Mouse (Mus musculus) liver, embryonic 11.5 days (tissue): ENCODE data around the gene Olfr1443. TPM values are rescaled to one million over a fixed set of nuclear protein-coding genes. Genes with fewer than 3 reads are reported as not detected.

Experiments used
- ATAC-seq: fragments of 200-750 bp; cut with Nextera tagmentation; replicated peaks from 2 replicates; pipeline ENCODE4 v1.8.0; 2017; ENCODE audit warnings: moderate number of reproducible peaks, mild to moderate bottlenecking, moderate TSS enrichment, moderate library complexity; ENCODE audit not compliant: low FRiP score
- DNase-seq: peaks from one replicate; pipeline ENCODE4 v3.0.0-alpha.2; 2017; ENCODE audit warnings: low spot score
- H3K27ac ChIP-seq: fragments of 300-500 bp; sonication (generic); 2 replicates; pipeline ENCODE4 v1.5.1; 2014; ENCODE audit warnings: mild to moderate bottlenecking, low read depth, low read length, control low read depth
- H3K27me3 ChIP-seq: fragments of 300-500 bp; sonication (generic); replicated peaks from 2 replicates; pipeline ENCODE4 v1.6.1; 2014; ENCODE audit warnings: low read length, mixed read lengths; ENCODE audit not compliant: control insufficient read depth, insufficient read depth
- H3K36me3 ChIP-seq: fragments of 300-500 bp; sonication (generic); 2 replicates; pipeline ENCODE4 v1.6.1; 2014; ENCODE audit warnings: mild to moderate bottlenecking, low read length, moderate library complexity, mixed read lengths; ENCODE audit not compliant: control insufficient read depth, insufficient read depth
- H3K4me1 ChIP-seq: fragments of 300-500 bp; sonication (generic); replicated peaks from 2 replicates; pipeline ENCODE4 v1.6.1; 2014; ENCODE audit warnings: low read length, mixed read lengths; ENCODE audit not compliant: control insufficient read depth, insufficient read depth
- H3K4me2 ChIP-seq: fragments of 300-500 bp; sonication (generic); 2 replicates; pipeline ENCODE4 v1.6.1; 2014; ENCODE audit warnings: mild to moderate bottlenecking, control low read depth, moderate library complexity
- H3K4me3 ChIP-seq: fragments of 300-500 bp; sonication (generic); 2 replicates; pipeline ENCODE4 v1.5.1; 2014; ENCODE audit warnings: low read depth, low read length, control low read depth
- H3K9ac ChIP-seq: fragments of 300-500 bp; sonication (generic); 2 replicates; pipeline ENCODE4 v1.6.1; 2014; ENCODE audit warnings: low read depth, low read length, control low read depth
- H3K9me3 ChIP-seq: fragments of 300-500 bp; sonication (generic); 2 replicates; pipeline ENCODE4 v1.6.1; 2016; ENCODE audit warnings: low read length, inconsistent platforms, mixed read lengths; ENCODE audit not compliant: control insufficient read depth
- WGBS: fragments of 180-500 bp; shearing (Covaris S2); extraction: QIAGEN DNeasy Blood & Tissue Kit; methylation state at CpG from one replicate; pipeline ENCODE4 v1.1.7; 2014; 5-methylcytosine and 5-hydroxymethylcytosine counted together
- polyA plus RNA-seq: library from polyadenylated mRNA; unstranded; fragments of >200 nt; fragmentation: Nextera tagmentation; extraction: Ambion mirVana; gene quantifications from 2 replicates; pipeline ENCODE4 v1.2.1, GENCODE M21; 2014

Gene Olfr1443
- polyA plus RNA-seq, 1 experiment from 2014 or later, result not detected

DNA sequence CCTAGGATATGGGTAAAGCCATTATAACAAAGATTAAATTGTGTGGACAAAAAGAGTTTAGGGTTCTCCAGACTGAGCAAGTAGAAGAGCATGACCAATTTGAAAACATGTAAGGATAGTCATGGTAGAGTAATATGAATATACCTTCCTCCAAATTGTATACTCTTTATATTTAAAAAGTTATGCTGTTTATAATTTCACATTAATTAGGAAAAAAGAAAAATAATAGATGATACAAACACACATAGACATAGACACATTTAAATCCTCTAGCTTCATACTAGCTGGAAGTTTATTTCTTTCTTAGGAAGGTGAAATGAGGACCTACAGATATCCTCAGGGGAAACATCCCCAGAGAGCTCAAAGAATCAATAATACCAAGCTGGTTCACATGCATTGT is 7.8 kb upstream of the Olfr1443 start, which contains the start of gene Olfr1442:
Gene Olfr1442 (plus strand): TSS at position 301 of the 400 bp plus-strand sequence.
- H3K4me3 ChIP-seq, result no peak within 1 kb of the TSS
- ATAC-seq, result no peak

DNA sequence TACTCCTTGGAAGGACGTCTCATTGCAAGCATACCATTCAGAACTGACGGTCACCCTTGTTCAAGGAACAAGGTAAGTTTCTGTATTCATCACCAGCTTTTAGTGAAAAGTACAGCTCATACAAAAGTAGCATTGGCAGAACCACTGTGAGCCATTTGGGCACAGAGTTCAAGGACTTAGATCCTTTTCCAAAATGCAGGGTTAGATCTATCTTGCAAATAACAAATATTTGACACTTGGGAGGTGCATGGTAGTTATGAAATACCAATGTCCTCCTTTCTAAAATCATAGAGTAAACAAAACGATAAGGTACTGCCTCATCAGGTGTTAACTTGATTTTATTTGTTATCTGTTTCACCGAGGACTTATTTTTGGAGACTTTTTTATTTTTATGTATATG is 6.9 kb upstream of the Olfr1443 start:
- H3K4me1 ChIP-seq, result no peaks in the 10 kb centered on the region
- H3K4me3 ChIP-seq, result no peak overlapping the region
- ATAC-seq, result no peak
- H3K27ac ChIP-seq, result no peak overlapping the region
- H3K27me3 ChIP-seq, result no peaks in the 10 kb centered on the region
- no peak overlapping the region for H3K4me2 ChIP-seq
- DNase-seq, result no peak
- H3K9me3 ChIP-seq, result no peaks in the 10 kb centered on the region
- no peak overlapping the region for H3K9ac ChIP-seq
- 70% methylated on average over 4 of the region's 4 CpGs for WGBS
- H3K36me3 ChIP-seq, result no peaks in the 10 kb centered on the region

More for the DNA sequence above, 7.8 kb upstream of the Olfr1443 start, which contains the start of gene Olfr1442:
- H3K27me3 ChIP-seq, result no peaks in the 10 kb centered on the region
- H3K27ac ChIP-seq, result no peak within 1 kb of the TSS
- H3K9me3 ChIP-seq, result no peaks in the 10 kb centered on the region
- H3K9ac ChIP-seq, result no peak within 1 kb of the TSS
- no peaks in the 10 kb centered on the region for H3K36me3 ChIP-seq
- no peak within 1 kb of the TSS for H3K4me2 ChIP-seq
- no peaks in the 10 kb centered on the region for H3K4me1 ChIP-seq
- DNase-seq, result no peak

DNA sequence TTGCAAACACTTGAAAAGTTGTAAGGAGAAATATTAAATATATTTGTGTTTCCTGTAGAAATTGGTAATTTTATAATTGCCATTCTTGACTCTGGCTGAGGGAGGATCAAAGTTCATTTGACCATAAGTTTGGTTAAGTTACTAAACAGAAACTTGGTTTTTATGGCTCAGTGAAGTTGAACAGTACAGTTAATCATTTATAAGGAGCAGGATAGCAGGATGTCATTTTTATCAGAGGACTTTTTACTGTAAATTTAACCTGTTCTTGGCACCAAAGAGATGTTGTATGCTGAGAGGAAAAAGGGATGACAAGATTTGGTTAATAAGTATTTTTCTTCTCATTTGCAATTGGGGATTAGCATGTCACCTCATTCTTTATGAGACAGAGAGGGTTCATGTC is 6.7 kb downstream of the Olfr1443 start:
- Histone ChIP-seq H3K4me2 (no peak overlapping the region), H3K9ac (no peak overlapping the region), H3K27me3 (no peaks in the 10 kb centered on the region), H3K4me1 (no peaks in the 10 kb centered on the region), H3K27ac (no peak overlapping the region), H3K9me3 (no peaks in the 10 kb centered on the region), H3K4me3 (no peak overlapping the region), H3K36me3 (no peaks in the 10 kb centered on the region)
- DNase-seq, result no peak
- no peak for ATAC-seq

DNA sequence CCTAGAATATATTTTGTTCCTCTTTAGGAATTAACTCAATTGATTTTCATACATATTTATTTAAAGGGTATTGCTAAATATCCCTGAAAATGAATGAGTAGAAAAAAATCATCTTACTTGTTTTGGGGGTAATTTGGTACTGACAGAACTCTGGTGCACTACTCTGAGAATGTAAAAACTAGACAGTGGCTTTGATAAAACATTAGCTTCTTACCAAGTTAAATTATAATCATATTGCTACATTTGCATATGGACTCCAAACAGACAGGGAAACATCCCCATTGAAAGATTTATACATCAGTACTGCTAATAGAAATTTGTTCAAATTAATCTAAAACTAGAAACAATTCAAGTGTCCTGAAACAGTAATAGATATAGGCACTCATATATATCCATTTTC is 7.3 kb downstream of the Olfr1443 start:
- no peak overlapping the region for H3K9ac ChIP-seq
- no peaks in the 10 kb centered on the region for H3K27me3 ChIP-seq
- no peak overlapping the region for H3K4me2 ChIP-seq
- no peak overlapping the region for H3K27ac ChIP-seq
- no peak for DNase-seq
- H3K9me3 ChIP-seq, result no peaks in the 10 kb centered on the region
- H3K4me3 ChIP-seq, result no peak overlapping the region
- ATAC-seq, result no peak
- H3K36me3 ChIP-seq, result no peaks in the 10 kb centered on the region
- H3K4me1 ChIP-seq, result no peaks in the 10 kb centered on the region

DNA sequence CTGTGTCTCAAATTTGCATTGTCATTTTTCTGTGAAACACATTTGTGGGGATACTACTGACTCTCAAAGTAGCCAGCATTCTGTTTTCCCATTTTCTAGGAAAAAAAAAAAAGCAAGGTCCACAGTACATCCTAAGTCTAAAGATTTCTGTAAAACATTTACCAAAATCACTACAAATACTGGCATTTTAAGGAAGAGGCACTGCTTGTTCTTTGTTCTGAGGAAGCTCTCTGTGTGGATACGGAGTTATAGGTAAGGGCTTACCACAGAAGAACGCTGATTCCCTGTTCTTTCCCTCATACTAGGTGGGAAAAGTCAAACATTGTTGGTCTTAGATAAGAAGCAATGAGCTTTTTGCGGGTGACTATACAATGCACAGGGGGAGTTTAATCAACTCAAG is 17.7 kb downstream of the Olfr1443 start, which contains the start of gene Keg1:
Gene Keg1 (plus strand): TSS at position 197 of the 400 bp plus-strand sequence.
- Histone ChIP-seq H3K4me2 (no peak within 1 kb of the TSS), H3K9me3 (no peaks in the 10 kb centered on the region), H3K36me3 (no peaks in the 10 kb centered on the region), H3K9ac (no peak within 1 kb of the TSS), H3K4me3 (no peak within 1 kb of the TSS), H3K4me1 (no peaks in the 10 kb centered on the region), H3K27ac (no peak within 1 kb of the TSS), H3K27me3 (no peaks in the 10 kb centered on the region)
- DNase-seq (no peak), ATAC-seq (no peak)
- 48% methylated on average over 3 of the region's 3 CpGs for WGBS

DNA sequence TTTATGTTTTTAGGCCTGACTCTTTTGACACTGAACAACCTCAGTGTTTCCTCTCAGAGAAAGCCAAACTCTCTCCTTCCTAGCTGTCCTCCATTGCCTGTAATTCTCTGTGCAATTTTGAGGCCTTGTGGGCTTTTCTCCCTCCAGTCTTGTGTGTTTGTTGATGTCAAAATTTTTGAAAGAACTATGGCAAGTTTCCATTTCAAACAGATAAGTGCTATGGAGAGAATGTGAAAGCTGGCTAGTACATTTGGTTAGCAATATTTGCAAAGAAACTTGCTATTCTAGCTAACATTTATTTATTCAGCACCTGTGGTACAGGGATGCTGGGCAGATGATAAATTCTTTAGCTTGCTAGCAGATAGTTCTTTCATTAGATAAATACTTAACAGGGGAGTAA is 18.3 kb downstream of the Olfr1443 start:
- H3K27me3 ChIP-seq, result no peaks in the 10 kb centered on the region
- H3K36me3 ChIP-seq, result no peaks in the 10 kb centered on the region
- H3K27ac ChIP-seq, result no peak overlapping the region
- no peak overlapping the region for H3K4me2 ChIP-seq
- no peaks in the 10 kb centered on the region for H3K9me3 ChIP-seq
- no peak overlapping the region for H3K9ac ChIP-seq
- DNase-seq, result no peak
- H3K4me3 ChIP-seq, result no peak overlapping the region
- H3K4me1 ChIP-seq, result no peaks in the 10 kb centered on the region
- no peak for ATAC-seq

DNA sequence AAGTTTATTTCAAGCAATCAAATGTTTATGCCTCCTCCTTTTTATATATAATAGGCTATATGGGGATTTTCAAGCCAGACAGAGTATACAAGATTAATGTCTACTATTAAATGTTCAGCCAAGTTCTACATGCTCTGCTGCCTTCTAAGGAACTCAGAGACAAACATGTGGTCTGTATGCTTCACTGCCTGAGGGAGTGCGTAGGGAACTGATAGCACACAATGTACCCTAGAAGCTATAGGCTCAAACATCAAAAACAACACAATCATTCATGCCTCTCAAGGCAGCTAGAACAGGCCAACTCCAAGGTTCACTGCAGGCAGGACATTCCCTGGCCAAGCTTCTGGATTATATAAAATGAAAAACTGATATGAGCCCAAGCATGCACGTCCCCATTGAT is 30.5 kb downstream of the Olfr1443 start:
- ATAC-seq (no peak), DNase-seq (no peak)
- no peaks in the 10 kb centered on the region for H3K9me3 ChIP-seq
- H3K27me3 ChIP-seq, result no peaks in the 10 kb centered on the region
- no peak overlapping the region for H3K4me3 ChIP-seq
- no peak overlapping the region for H3K27ac ChIP-seq
- no peak overlapping the region for H3K9ac ChIP-seq
- H3K36me3 ChIP-seq, result no peaks in the 10 kb centered on the region
- WGBS, result 75% methylated on average over 2 of the region's 2 CpGs
- no peaks in the 10 kb centered on the region for H3K4me1 ChIP-seq
- H3K4me2 ChIP-seq, result no peak overlapping the region

DNA sequence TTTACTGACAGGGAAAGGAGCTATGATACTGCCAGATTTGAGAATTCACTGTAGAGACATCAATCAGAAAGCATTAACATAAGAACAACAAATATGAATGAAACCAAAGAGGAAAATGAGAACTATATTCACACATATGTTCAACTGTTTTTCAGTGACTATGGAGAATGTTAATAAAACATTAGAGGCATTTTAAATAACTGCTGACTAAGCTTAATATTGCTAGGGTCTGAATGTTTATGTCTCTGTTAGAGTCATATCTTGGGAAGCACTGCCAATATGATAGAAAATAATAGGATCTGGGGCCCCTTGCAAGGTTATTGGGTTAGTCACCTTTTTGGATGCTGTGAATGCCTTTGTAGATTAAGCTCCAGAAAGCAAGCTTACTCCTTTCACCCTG is 31.1 kb downstream of the Olfr1443 start:
- no peak overlapping the region for H3K9ac ChIP-seq
- H3K4me3 ChIP-seq, result no peak overlapping the region
- H3K9me3 ChIP-seq, result no peaks in the 10 kb centered on the region
- H3K27me3 ChIP-seq, result no peaks in the 10 kb centered on the region
- ATAC-seq (no peak), DNase-seq (no peak)
- H3K36me3 ChIP-seq, result no peaks in the 10 kb centered on the region
- no peak overlapping the region for H3K27ac ChIP-seq
- H3K4me2 ChIP-seq, result no peak overlapping the region
- H3K4me1 ChIP-seq, result no peaks in the 10 kb centered on the region

DNA sequence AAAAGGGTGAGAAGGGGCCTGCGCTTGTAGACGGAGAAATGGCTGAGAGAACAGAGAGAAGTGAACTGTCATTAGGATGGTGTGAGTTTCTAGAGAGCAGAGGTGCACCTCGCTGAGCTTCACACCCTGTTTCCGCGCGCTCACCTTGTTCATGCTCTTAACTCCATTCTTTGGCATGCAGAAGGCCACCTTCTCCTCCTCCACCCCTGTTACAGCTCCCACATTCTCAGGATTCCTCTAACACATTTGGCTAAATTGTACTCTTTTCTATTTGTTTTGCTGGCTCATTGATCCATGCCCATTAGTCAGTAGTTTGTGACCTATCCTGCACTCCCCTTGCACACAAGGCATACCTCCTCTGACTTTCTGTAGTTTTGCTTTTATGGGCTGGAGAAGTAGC is 41.3 kb downstream of the Olfr1443 start:
- no peak overlapping the region for H3K9ac ChIP-seq
- no peak for ATAC-seq
- no peak overlapping the region for H3K27ac ChIP-seq
- H3K36me3 ChIP-seq, result no peaks in the 10 kb centered on the region
- no peak overlapping the region for H3K4me2 ChIP-seq
- WGBS, result 69% methylated on average over 6 of the region's 6 CpGs
- no peaks in the 10 kb centered on the region for H3K9me3 ChIP-seq
- H3K4me3 ChIP-seq, result no peak overlapping the region
- H3K27me3 ChIP-seq, result no peaks in the 10 kb centered on the region
- H3K4me1 ChIP-seq, result no peaks in the 10 kb centered on the region
- no peak for DNase-seq
